Mouse (Mus musculus) liver, postnatal 0 days (tissue): ENCODE measurements around the gene Atp5g1. TPM values are rescaled to one million over a fixed set of nuclear protein-coding genes. Genes with fewer than 3 reads are reported as not detected.

Source experiments
- ATAC-seq: fragments of 200-750 bp; cut with Nextera tagmentation; 2 replicates; pipeline ENCODE4 v1.8.0; 2017; ENCODE audit warnings: mild to moderate bottlenecking, moderate library complexity
- DNase-seq: peaks from one replicate; pipeline ENCODE4 v3.0.0-alpha.2; 2016
- H3K27ac ChIP-seq: fragments of 300-500 bp; sonication (generic); 2 replicates; pipeline ENCODE4 v1.5.1; 2014; ENCODE audit warnings: antibody characterized with exemption, moderate library complexity, mild to moderate bottlenecking, low read depth
- H3K27me3 ChIP-seq: fragments of 300-500 bp; sonication (generic); 2 replicates; pipeline ENCODE4 v1.6.1; 2014; ENCODE audit warnings: low read length, control low read depth, mixed read lengths; ENCODE audit not compliant: insufficient read depth
- H3K36me3 ChIP-seq: fragments of 300-500 bp; sonication (generic); replicated peaks from 2 replicates; pipeline ENCODE4 v1.6.1; 2014; ENCODE audit warnings: mild to moderate bottlenecking, control low read depth, low read length, moderate library complexity, mixed read lengths; ENCODE audit not compliant: insufficient read depth
- H3K4me1 ChIP-seq: fragments of 300-500 bp; sonication (generic); 2 replicates; pipeline ENCODE4 v1.6.1; 2014; ENCODE audit warnings: antibody characterized with exemption, mild to moderate bottlenecking, control low read depth; ENCODE audit not compliant: insufficient read depth
- H3K4me2 ChIP-seq: fragments of 300-500 bp; sonication (generic); 2 replicates; pipeline ENCODE4 v1.6.1; 2014; ENCODE audit warnings: low read depth, mild to moderate bottlenecking, low read length, moderate library complexity, mixed read lengths
- H3K4me3 ChIP-seq: fragments of 300-500 bp; sonication (generic); 2 replicates; pipeline ENCODE4 v1.5.1; 2014; ENCODE audit warnings: low read depth, low read length
- H3K9ac ChIP-seq: fragments of 300-500 bp; sonication (generic); replicated peaks from 2 replicates; pipeline ENCODE4 v1.6.1; 2014; ENCODE audit warnings: mild to moderate bottlenecking, moderate library complexity
- H3K9me3 ChIP-seq: fragments of 300-500 bp; sonication (generic); 2 replicates; pipeline ENCODE4 v1.6.1; 2016; ENCODE audit warnings: mild to moderate bottlenecking, control low read depth, low read length, mixed read lengths
- CTCF ChIP-seq: sonication (generic); IDR thresholded peaks from 2 replicates; pipeline ENCODE4 v1.5.1; 2016; ENCODE audit warnings: antibody characterized with exemption, low read depth
- EP300 ChIP-seq: IDR thresholded peaks from 2 replicates; pipeline ENCODE4 v1.6.1; 2016; ENCODE audit warnings: antibody characterized with exemption, low read depth, mild to moderate bottlenecking
- WGBS: fragments of 180-500 bp; shearing (Covaris S2); extraction: QIAGEN DNeasy Blood & Tissue Kit; methylation state at CpG from one replicate; pipeline ENCODE4 v1.1.7; 2014; ENCODE audit not compliant: insufficient replicate concordance; 5-methylcytosine and 5-hydroxymethylcytosine counted together
- polyA plus RNA-seq: library from polyadenylated mRNA; unstranded; fragments of >200 nt; fragmentation: Nextera tagmentation; extraction: Ambion mirVana; gene quantifications from 2 replicates; pipeline ENCODE4 v1.2.1, GENCODE M21; 2015

Atp5g1 gene
- polyA plus RNA-seq, 1 experiment from 2014 or later: 849 TPM

GRCm38 (mm10) chr11:96091073-96091472 is 15.6 kb upstream of the Atp5g1 start:
- no peak overlapping the region for H3K4me3 ChIP-seq
- H3K9me3 ChIP-seq: no peaks in the 10 kb centered on the region
- no peak for ATAC-seq
- no peak overlapping the region for H3K4me2 ChIP-seq
- no peak for DNase-seq
- 76% methylated on average over 2 of the region's 2 CpGs for WGBS
- H3K4me1 ChIP-seq: no peaks in the 10 kb centered on the region
- no peak overlapping the region for H3K27ac ChIP-seq
- H3K36me3 ChIP-seq: no peaks in the 10 kb centered on the region
- H3K27me3 ChIP-seq: no peaks in the 10 kb centered on the region
- peak; percentile 67 for TF ChIP-seq CTCF
- TF ChIP-seq EP300: no peak
- H3K9ac ChIP-seq: no peak overlapping the region

- no peak for ATAC-seq
- Histone ChIP-seq H3K4me2 (no peak overlapping the region), H3K27me3 (no peaks in the 10 kb centered on the region), H3K27ac (no peak overlapping the region), H3K4me1 (no peaks in the 10 kb centered on the region), H3K9ac (no peak overlapping the region), H3K9me3 (no peaks in the 10 kb centered on the region), H3K36me3 (no peaks in the 10 kb centered on the region), H3K4me3 (no peak overlapping the region)
- no peak for DNase-seq
- TF ChIP-seq CTCF (no peak), EP300 (no peak)
- WGBS: 86% methylated on average over 6 of the region's 6 CpGs
Observed at GRCm38 (mm10) chr11:96087981-96088380, 12.5 kb upstream of the Atp5g1 start.

- no peak for TF ChIP-seq EP300
- TF ChIP-seq CTCF: no peak
- H3K4me3 ChIP-seq: no peak overlapping the region
- no peaks in the 10 kb centered on the region for H3K4me1 ChIP-seq
- no peaks in the 10 kb centered on the region for H3K9me3 ChIP-seq
- DNase-seq (no peak), ATAC-seq (peak; percentile 53; the same call in 1 of the 2 replicates)
- H3K9ac ChIP-seq: no peak overlapping the region
- no peaks in the 10 kb centered on the region for H3K36me3 ChIP-seq
- no peak overlapping the region for H3K27ac ChIP-seq
- H3K27me3 ChIP-seq: no peaks in the 10 kb centered on the region
- no peak overlapping the region for H3K4me2 ChIP-seq
- WGBS: 50% methylated on average over 3 of the region's 3 CpGs
Observed at GRCm38 (mm10) chr11:96082682-96083081, 7.2 kb upstream of the Atp5g1 start.

- no peaks in the 10 kb centered on the region for H3K9me3 ChIP-seq
- ATAC-seq (no peak), DNase-seq (no peak)
- H3K27ac ChIP-seq: no peak overlapping the region
- no peak overlapping the region for H3K4me3 ChIP-seq
- no peaks in the 10 kb centered on the region for H3K27me3 ChIP-seq
- no peak overlapping the region for H3K9ac ChIP-seq
- 77% methylated on average over 5 of the region's 5 CpGs for WGBS
- H3K36me3 ChIP-seq: no peaks in the 10 kb centered on the region
- no peak overlapping the region for H3K4me2 ChIP-seq
- no peak for TF ChIP-seq EP300
- no peak for TF ChIP-seq CTCF
- peaks cover 6% of the 10 kb centered on the region for H3K4me1 ChIP-seq
Observed at GRCm38 (mm10) chr11:96080736-96081135, 5.3 kb upstream of the Atp5g1 start.

GRCm38 (mm10) chr11:96076221-96077105 is 993 bp upstream of the Atp5g1 start:
- Histone ChIP-seq H3K4me2 (peak overlapping the region; percentile 74), H3K4me1 (peaks cover 16% of the 10 kb centered on the region), H3K36me3 (peaks cover 4% of the 10 kb centered on the region), H3K9ac (no peak overlapping the region; the same call in 1 of the 2 replicates), H3K27ac (peak overlapping the region; percentile 62), H3K4me3 (peak overlapping the region; percentile 41), H3K9me3 (no peaks in the 10 kb centered on the region), H3K27me3 (no peaks in the 10 kb centered on the region)
- no peak for TF ChIP-seq CTCF
- no peak for TF ChIP-seq EP300
- no peak for ATAC-seq
- WGBS: 60% methylated on average over 13 of the region's 13 CpGs
- no peak for DNase-seq

- Histone ChIP-seq H3K27ac (peak overlapping the region; percentile 93), H3K4me3 (peak overlapping the region; percentile 87), H3K4me2 (peak overlapping the region; percentile 96), H3K9ac (peak overlapping the region; percentile 89), H3K27me3 (no peaks in the 10 kb centered on the region), H3K36me3 (peaks cover 6% of the 10 kb centered on the region), H3K4me1 (peaks cover 16% of the 10 kb centered on the region), H3K9me3 (no peaks in the 10 kb centered on the region)
- 0% methylated on average over 15 of the region's 15 CpGs for WGBS
- ATAC-seq (peak; percentile 0; the same call in 1 of the 2 replicates), DNase-seq (no peak)
- TF ChIP-seq EP300 (no peak), CTCF (no peak)
Observed at GRCm38 (mm10) chr11:96075177-96075508, 327 bp downstream of the Atp5g1 start.
